Mouse (Mus musculus): Measurements from ENCODE around the gene Gm44503.

GRCm38 (mm10) chr9:72955546-72955945, 3.1 kb upstream of the Gm44503 start:
- TF ChIP-seq GATA1 (IDR thresholded peaks at IDR 0.05; ENCODE audit: borderline replicate concordance, low read length) (no peak), FLI1 (IDR thresholded peaks at IDR 0.05; ENCODE audit: low read length) (no peak)

Data from megakaryocyte, embryonic 14.5 days (primary cell).